Mouse (Mus musculus) cortical plate, adult 2 months (tissue): ENCODE data around the gene Ptprm.

Experiments used
- CTCF ChIP-seq: fragments of 200-500 bp; IDR thresholded peaks from 2 replicates; pipeline ENCODE4 v1.5.1; 2011; ENCODE audit warnings: mild to moderate bottlenecking, control low read depth, low read length; ENCODE audit not compliant: insufficient read depth; ENCODE audit errors: extremely low read depth
- POLR2A ChIP-seq: fragments of 200-500 bp; IDR thresholded peaks from 2 replicates; pipeline ENCODE4 v1.6.1; 2011; ENCODE audit warnings: mild to moderate bottlenecking, low read length, control low read depth; ENCODE audit not compliant: insufficient read depth; ENCODE audit errors: extremely low read depth

DNA sequence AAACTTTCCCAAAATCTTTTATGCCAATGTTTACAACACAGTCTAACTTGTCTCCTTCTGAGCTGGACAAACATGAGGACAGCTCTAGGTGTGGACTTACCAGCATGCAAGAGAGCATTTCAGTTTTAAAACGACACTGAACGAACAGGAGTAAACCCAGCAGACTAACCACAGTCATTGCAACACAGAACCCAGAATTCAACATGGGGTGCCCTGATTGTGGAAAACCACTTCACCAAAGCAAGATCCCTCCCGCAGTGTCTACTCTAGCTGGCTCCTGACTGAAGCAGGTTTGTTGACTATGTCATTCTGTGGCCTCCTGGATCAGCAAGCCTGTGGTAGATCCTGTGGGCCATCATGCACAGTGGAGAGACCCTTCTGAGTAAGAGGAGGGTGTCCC lies 19.9 kb downstream of the Ptprm start:
- no peak for TF ChIP-seq CTCF
- no peak for TF ChIP-seq POLR2A
